Mouse (Mus musculus) adrenal gland, adult 8-10 months (tissue): ENCODE measurements around the gene Smim9. TPM values are rescaled to one million over a fixed set of nuclear protein-coding genes. Genes with fewer than 3 reads are reported as not detected.

ENCODE experiments used
- total RNA-seq, 4 experiments: library from RNA; stranded (reverse); gene quantifications; 2 replicates each; pipeline ENCODE4 v1.2.4; 2022

Gene Smim9
- total RNA-seq, 4 experiments from 2014 or later: 0.51 to 1.0 TPM; not detected in 2

Other genes starting within 250 kb of the Smim9 start
- gene Gab3, start 78.3 kb downstream of the Smim9 start, total RNA-seq: 1 to 10 TPM; 1.2 to 3.1 (median 2.0) TPM
- gene Dkc1, start 67.9 kb downstream of the Smim9 start, total RNA-seq: 10 to 100 TPM; 36.7 to 43.2 (median 40.2) TPM
- gene Mpp1, start 32.8 kb downstream of the Smim9 start, total RNA-seq: 10 to 100 TPM; 42.2 to 74.2 (median 50.7) TPM
- 100 to 1,000 TPM in 1 of 4 experiments, 10 to 100 TPM in 3; 71.5 to 114 (median 80.3) TPM for gene Fundc2, start 218.6 kb upstream of the Smim9 start, total RNA-seq
- 10 to 100 TPM in 3 of 4 experiments, 1 to 10 TPM in 1; 6.8 to 14.8 (median 12.1) TPM for gene F8, start 218.8 kb upstream of the Smim9 start, total RNA-seq